Mouse (Mus musculus) midbrain, postnatal 0 days (tissue): ENCODE measurements around the gene Tceal8. TPM values are rescaled to one million over a fixed set of nuclear protein-coding genes. Genes with fewer than 3 reads are reported as not detected.

ENCODE experiments used
- ATAC-seq: fragments of 200-750 bp; cut with Nextera tagmentation; 2 replicates; pipeline ENCODE4 v1.8.0; 2017; ENCODE audit warnings: moderate number of reproducible peaks, mild to moderate bottlenecking, moderate TSS enrichment, moderate library complexity; ENCODE audit not compliant: low FRiP score
- DNase-seq: peaks from one replicate; pipeline ENCODE4 v3.0.0-alpha.2; 2015; ENCODE audit warnings: low spot score
- H3K27ac ChIP-seq: fragments of 300-500 bp; sonication (generic); 2 replicates; pipeline ENCODE4 v1.5.1; 2014; ENCODE audit warnings: low read depth, mild to moderate bottlenecking, low read length, mixed read lengths
- H3K27me3 ChIP-seq: fragments of 300-500 bp; sonication (generic); 2 replicates; pipeline ENCODE4 v1.6.1; 2014; ENCODE audit warnings: low read length, control low read depth, mixed read lengths; ENCODE audit not compliant: insufficient read depth
- H3K36me3 ChIP-seq: fragments of 300-500 bp; sonication (generic); 2 replicates; pipeline ENCODE4 v1.6.1; 2014; ENCODE audit warnings: low read length, control low read depth, mixed read lengths; ENCODE audit not compliant: insufficient read depth
- H3K4me1 ChIP-seq: fragments of 300-500 bp; sonication (generic); 2 replicates; pipeline ENCODE4 v1.6.1; 2014; ENCODE audit warnings: mild to moderate bottlenecking, control low read depth, antibody characterized with exemption, low read length, mixed read lengths; ENCODE audit not compliant: insufficient read depth
- H3K4me2 ChIP-seq: fragments of 300-500 bp; sonication (generic); 2 replicates; pipeline ENCODE4 v1.6.1; 2014; ENCODE audit warnings: low read depth, mild to moderate bottlenecking, low read length, mixed read lengths; ENCODE audit not compliant: poor library complexity, severe bottlenecking
- H3K4me3 ChIP-seq: fragments of 300-500 bp; sonication (generic); 2 replicates; pipeline ENCODE4 v1.5.1; 2014; ENCODE audit warnings: low read depth, mild to moderate bottlenecking, low read length, moderate library complexity
- H3K9ac ChIP-seq: fragments of 300-500 bp; sonication (generic); replicated peaks from 2 replicates; pipeline ENCODE4 v1.6.1; 2014; ENCODE audit warnings: mild to moderate bottlenecking, low read length, moderate library complexity, mixed read lengths; ENCODE audit not compliant: poor library complexity, severe bottlenecking
- H3K9me3 ChIP-seq: fragments of 300-500 bp; sonication (generic); 2 replicates; pipeline ENCODE4 v1.6.1; 2016; ENCODE audit warnings: low read length, control low read depth
- CTCF ChIP-seq: IDR thresholded peaks from 2 replicates; pipeline ENCODE4 v1.5.1; 2016; ENCODE audit warnings: antibody characterized with exemption, mild to moderate bottlenecking
- WGBS: fragments of 180-500 bp; shearing (Covaris S2); extraction: QIAGEN DNeasy Blood & Tissue Kit; methylation state at CpG from one replicate; pipeline ENCODE4 v1.1.7; 2014; 5-methylcytosine and 5-hydroxymethylcytosine counted together
- microRNA-seq: library from miRNA; unstranded; fragments of <30 nt; microRNA quantifications from one replicate; pipeline ENCODE4, GENCODE M21; 2016; ENCODE audit warnings: borderline number of aligned reads
- polyA plus RNA-seq: library from polyadenylated mRNA; unstranded; fragments of >200 nt; fragmentation: Nextera tagmentation; extraction: Ambion mirVana; gene quantifications from 2 replicates; pipeline ENCODE4 v1.2.1, GENCODE M21; 2015
- total RNA-seq: library from RNA; depleted of rRNA; stranded (reverse); fragments of >200 nt; gene quantifications from 2 replicates; pipeline ENCODE4 v1.2.3, GENCODE M21; 2014; rRNA removed

Gene Tceal8
- total and polyA plus RNA-seq, 2 experiments from 2014 or later, result 84.0 to 135 TPM

- no peaks in the 10 kb centered on the region for H3K9me3 ChIP-seq
- H3K27ac ChIP-seq, result no peak overlapping the region
- no peak overlapping the region for H3K9ac ChIP-seq
- no peak for ATAC-seq
- TF ChIP-seq CTCF, result no peak
- DNase-seq, result no peak
- H3K36me3 ChIP-seq, result no peaks in the 10 kb centered on the region
- no peak overlapping the region for H3K4me2 ChIP-seq
- no peak overlapping the region for H3K4me3 ChIP-seq
- H3K4me1 ChIP-seq, result no peaks in the 10 kb centered on the region
- H3K27me3 ChIP-seq, result no peaks in the 10 kb centered on the region
- WGBS, result 89% methylated on average over 4 of the region's 4 CpGs
These were observed 36.6 kb downstream of the Tceal8 start for GRCm38 (mm10) chrX:136135559-136135958.

- no peak overlapping the region for H3K4me2 ChIP-seq
- no peaks in the 10 kb centered on the region for H3K9me3 ChIP-seq
- H3K4me1 ChIP-seq, result no peaks in the 10 kb centered on the region
- H3K27ac ChIP-seq, result no peak overlapping the region
- H3K4me3 ChIP-seq, result no peak overlapping the region
- DNase-seq (peak; percentile 27), ATAC-seq (no peak)
- TF ChIP-seq CTCF, result peak; percentile 81
- no peaks in the 10 kb centered on the region for H3K36me3 ChIP-seq
- H3K27me3 ChIP-seq, result no peaks in the 10 kb centered on the region; the same call in 1 of the 2 replicates
- 17% methylated on average over 5 of the region's 5 CpGs for WGBS
- H3K9ac ChIP-seq, result no peak overlapping the region
These were observed 44.4 kb downstream of the Tceal8 start for GRCm38 (mm10) chrX:136127744-136128064.

- Histone ChIP-seq H3K4me3 (no peak overlapping the region), H3K36me3 (no peaks in the 10 kb centered on the region), H3K27me3 (no peaks in the 10 kb centered on the region; the same call in 1 of the 2 replicates), H3K9ac (no peak overlapping the region), H3K9me3 (no peaks in the 10 kb centered on the region), H3K4me2 (no peak overlapping the region), H3K4me1 (no peaks in the 10 kb centered on the region), H3K27ac (no peak overlapping the region)
- TF ChIP-seq CTCF, result peak; percentile 55
- WGBS, result 62% methylated on average over 8 of the region's 8 CpGs
- peak; percentile 31 for DNase-seq
- ATAC-seq, result no peak
These were observed 45.0 kb downstream of the Tceal8 start for GRCm38 (mm10) chrX:136127038-136127743.

Small RNAs within 50 kb of the gene (microRNA-seq; reads per million reads assigned to microRNA genes)
- not detected for gene Mir6383

Other genes with a start within 250 kb of the Tceal8 start
- gene Arxes2, start 178.5 kb downstream of the Tceal8 start, total RNA-seq, result 238 and 253 TPM in 2 replicates
- gene Arxes2, start 178.5 kb downstream of the Tceal8 start, polyA plus RNA-seq, result 387 and 388 TPM in 2 replicates
- 73.3 and 85.3 TPM in 2 replicates for gene Arxes1, start 139.0 kb downstream of the Tceal8 start, total RNA-seq
- 228 and 243 TPM in 2 replicates for gene Arxes1, start 139.0 kb downstream of the Tceal8 start, polyA plus RNA-seq
- 294 and 349 TPM in 2 replicates for gene Bex2, start 104.1 kb downstream of the Tceal8 start, total RNA-seq
- gene Bex2, start 104.1 kb downstream of the Tceal8 start, polyA plus RNA-seq, result 1,179 and 1,237 TPM in 2 replicates
- 0.14 and 0.71 TPM in 2 replicates for gene Nxf3, start 87.1 kb downstream of the Tceal8 start, total RNA-seq
- 0.05 and 0.10 TPM in 2 replicates for gene Nxf3, start 87.1 kb downstream of the Tceal8 start, polyA plus RNA-seq
- gene Bex4, start 33.3 kb downstream of the Tceal8 start, total RNA-seq, result 66.6 and 75.0 TPM in 2 replicates
- 189 and 207 TPM in 2 replicates for gene Bex4, start 33.3 kb downstream of the Tceal8 start, polyA plus RNA-seq
- 7.9 and 14.2 TPM in 2 replicates for gene Tceal5, start 31.5 kb upstream of the Tceal8 start, total RNA-seq
- 37.1 and 39.2 TPM in 2 replicates for gene Tceal5, start 31.5 kb upstream of the Tceal8 start, polyA plus RNA-seq
- gene Tceal7, start 42.4 kb upstream of the Tceal8 start, total RNA-seq, result 2.6 and 6.2 TPM in 2 replicates
- gene Tceal7, start 42.4 kb upstream of the Tceal8 start, polyA plus RNA-seq, result 5.7 and 5.8 TPM in 2 replicates
- gene Bex1, start 43.2 kb upstream of the Tceal8 start, total RNA-seq, result 73.9 and 108 TPM in 2 replicates
- 336 and 338 TPM in 2 replicates for gene Bex1, start 43.2 kb upstream of the Tceal8 start, polyA plus RNA-seq
- 71.2 and 131 TPM in 2 replicates for gene Tceal9, start 72.7 kb upstream of the Tceal8 start, total RNA-seq
- 253 and 259 TPM in 2 replicates for gene Tceal9, start 72.7 kb upstream of the Tceal8 start, polyA plus RNA-seq
- 305 and 324 TPM in 2 replicates for gene Bex3, start 97.9 kb upstream of the Tceal8 start, total RNA-seq
- 916 and 923 TPM in 2 replicates for gene Bex3, start 97.9 kb upstream of the Tceal8 start, polyA plus RNA-seq